Mouse (Mus musculus): ENCODE data around the gene Ablim1.

GRCm38 (mm10) chr19:57313891-57314345 lies 801 bp downstream of the Ablim1 start:
- TF ChIP-seq CTCF (IDR thresholded peaks at IDR 0.05; ENCODE audit: low read depth) (no peak), EP300 (optimal IDR thresholded peaks at IDR 0.05) (no peak)

All from stomach, postnatal 0 days (tissue).